Mouse (Mus musculus): Measurements from ENCODE around the gene Madcam1. TPM values are rescaled to one million over a fixed set of nuclear protein-coding genes. Genes with fewer than 3 reads are reported as not detected.

Gene Madcam1
- polyA plus RNA-seq, 1 experiment from 2014 or later: 8.5 TPM

DNA sequence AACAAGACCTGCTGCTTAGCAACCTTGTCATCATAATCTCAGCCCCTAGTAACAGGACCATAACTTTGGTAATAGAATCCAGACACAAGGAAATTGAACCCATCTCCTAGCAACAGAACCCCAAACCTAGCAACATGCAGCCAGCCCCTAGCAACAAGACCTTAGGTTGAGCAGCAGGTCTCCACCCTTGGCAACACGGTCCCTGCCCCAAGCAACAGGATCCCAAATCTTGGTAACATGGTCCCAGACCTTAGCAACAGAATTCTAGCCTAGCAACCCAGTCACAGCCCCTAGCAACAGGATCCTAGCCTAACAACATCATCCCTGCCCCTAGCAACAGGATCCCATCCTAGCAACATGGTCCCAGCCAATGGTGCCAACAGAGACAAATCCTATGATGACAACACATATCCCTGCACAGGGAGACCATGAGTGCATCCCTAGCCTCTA, 9.4 kb upstream of the Madcam1 start:
- Histone ChIP-seq H3K9ac (ENCODE audit: low read depth, low read length) (no peak overlapping the region), H3K4me3 (ENCODE audit: low read depth, low read length) (no peak overlapping the region), H3K27ac (replicated peaks; ENCODE audit: low read depth, low read length) (no peak overlapping the region), H3K9me3 (ENCODE audit: control insufficient read depth, low read length) (no peaks in the 10 kb centered on the region), H3K27me3 (replicated peaks; ENCODE audit: control insufficient read depth, insufficient read depth, low read length) (no peaks in the 10 kb centered on the region), H3K4me1 (ENCODE audit: control insufficient read depth, insufficient read depth, low read length) (no peaks in the 10 kb centered on the region), H3K4me2 (ENCODE audit: low read depth, low read length) (no peak overlapping the region), H3K36me3 (ENCODE audit: control insufficient read depth, insufficient read depth, low read length) (no peaks in the 10 kb centered on the region)
- WGBS: 14% methylated on average over 1 of the region's 1 CpGs
- DNase-seq (ENCODE audit: low spot score): peak; percentile 39
- ATAC-seq (ENCODE audit: low read depth): peak; percentile 85

DNA sequence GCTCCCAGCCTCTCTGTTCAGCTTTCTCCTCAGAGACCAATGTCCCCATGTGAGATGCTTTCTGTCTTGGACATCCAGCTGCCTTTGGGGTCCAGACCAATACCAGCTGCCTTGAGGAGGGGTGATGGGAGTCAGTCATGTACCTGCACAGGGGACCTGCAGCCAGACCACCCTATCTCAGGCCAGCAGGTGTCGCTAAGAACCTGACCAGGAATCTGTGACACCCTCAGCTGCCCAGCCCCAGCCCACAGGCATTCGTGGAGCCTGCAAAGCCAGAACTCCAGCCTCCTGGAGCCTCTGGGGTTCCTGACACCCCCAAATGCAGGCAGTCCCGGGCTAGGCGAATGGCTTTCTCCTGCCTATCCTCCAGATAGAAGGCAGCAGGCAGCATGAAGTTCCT, 5.5 kb upstream of the Madcam1 start:
- H3K9me3 ChIP-seq (ENCODE audit: control insufficient read depth, low read length): no peaks in the 10 kb centered on the region
- H3K4me1 ChIP-seq (ENCODE audit: control insufficient read depth, insufficient read depth, low read length): no peaks in the 10 kb centered on the region
- H3K27me3 ChIP-seq (replicated peaks; ENCODE audit: control insufficient read depth, insufficient read depth, low read length): no peaks in the 10 kb centered on the region
- no peak for ATAC-seq (ENCODE audit: low read depth)
- 14% methylated on average over 4 of the region's 4 CpGs for whole genome bisulfite sequencing
- no peak overlapping the region for H3K27ac ChIP-seq (replicated peaks; ENCODE audit: low read depth, low read length)
- DNase-seq (ENCODE audit: low spot score): no peak
- no peak overlapping the region for H3K4me2 ChIP-seq (ENCODE audit: low read depth, low read length)
- no peak overlapping the region for H3K4me3 ChIP-seq (ENCODE audit: low read depth, low read length)
- H3K36me3 ChIP-seq (ENCODE audit: control insufficient read depth, insufficient read depth, low read length): no peaks in the 10 kb centered on the region
- H3K9ac ChIP-seq (ENCODE audit: low read depth, low read length): no peak overlapping the region

DNA sequence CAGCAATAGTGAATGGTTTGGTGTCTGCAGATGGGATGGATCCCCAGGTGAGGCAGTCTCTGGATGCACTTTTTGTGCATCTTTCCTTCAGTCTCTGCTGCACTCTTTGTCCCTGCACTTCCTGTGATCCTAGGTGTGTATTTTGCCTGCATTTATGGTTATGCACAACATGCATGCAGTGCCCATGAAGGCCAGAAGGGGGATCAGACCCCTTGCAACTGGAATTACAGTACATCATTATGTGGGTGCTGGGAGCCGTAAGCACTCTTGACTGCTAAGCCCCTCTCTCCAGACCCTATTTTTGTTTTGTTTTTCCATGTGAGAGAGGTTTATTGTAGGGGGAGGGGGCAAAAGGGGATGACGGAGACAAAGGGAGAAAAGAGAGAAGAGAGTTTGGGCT, 4.1 kb upstream of the Madcam1 start:
- Histone ChIP-seq H3K9ac (ENCODE audit: low read depth, low read length) (no peak overlapping the region), H3K4me3 (ENCODE audit: low read depth, low read length) (no peak overlapping the region), H3K27ac (replicated peaks; ENCODE audit: low read depth, low read length) (no peak overlapping the region), H3K27me3 (replicated peaks; ENCODE audit: control insufficient read depth, insufficient read depth, low read length) (no peaks in the 10 kb centered on the region), H3K9me3 (ENCODE audit: control insufficient read depth, low read length) (no peaks in the 10 kb centered on the region), H3K4me1 (ENCODE audit: control insufficient read depth, insufficient read depth, low read length) (no peaks in the 10 kb centered on the region), H3K36me3 (ENCODE audit: control insufficient read depth, insufficient read depth, low read length) (no peaks in the 10 kb centered on the region), H3K4me2 (ENCODE audit: low read depth, low read length) (no peak overlapping the region)
- ATAC-seq (ENCODE audit: low read depth) (no peak), DNase-seq (ENCODE audit: low spot score) (no peak)
- 69% methylated on average over 2 of the region's 2 CpGs for WGBS

DNA sequence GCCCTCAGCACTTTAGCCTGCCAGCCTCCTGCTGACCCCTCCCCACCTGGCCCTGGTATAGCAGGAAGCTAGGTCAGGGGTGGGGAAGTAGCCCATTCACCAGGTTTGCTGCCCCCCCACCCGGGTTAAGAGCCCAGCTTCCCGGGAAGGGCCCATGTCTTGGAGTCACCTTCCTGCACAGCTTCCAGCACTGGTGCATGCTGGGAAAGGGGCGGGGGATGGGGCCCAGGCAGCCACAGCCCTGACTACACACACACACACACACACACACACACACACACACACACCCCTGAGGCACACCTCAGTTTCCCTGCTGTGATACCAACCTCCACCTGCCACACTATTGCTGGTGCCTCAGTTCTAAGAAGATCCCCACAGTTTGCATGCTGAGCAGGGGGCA, 2.5 kb upstream of the Madcam1 start:
- Histone ChIP-seq H3K27me3 (replicated peaks; ENCODE audit: control insufficient read depth, insufficient read depth, low read length) (no peaks in the 10 kb centered on the region), H3K9ac (ENCODE audit: low read depth, low read length) (no peak overlapping the region), H3K36me3 (ENCODE audit: control insufficient read depth, insufficient read depth, low read length) (no peaks in the 10 kb centered on the region), H3K27ac (replicated peaks; ENCODE audit: low read depth, low read length) (no peak overlapping the region), H3K9me3 (ENCODE audit: control insufficient read depth, low read length) (no peaks in the 10 kb centered on the region), H3K4me3 (ENCODE audit: low read depth, low read length) (no peak overlapping the region), H3K4me1 (ENCODE audit: control insufficient read depth, insufficient read depth, low read length) (no peaks in the 10 kb centered on the region), H3K4me2 (ENCODE audit: low read depth, low read length) (no peak overlapping the region)
- DNase-seq (ENCODE audit: low spot score) (no peak), ATAC-seq (ENCODE audit: low read depth) (no peak)
- WGBS: 29% methylated on average over 2 of the region's 3 CpGs

DNA sequence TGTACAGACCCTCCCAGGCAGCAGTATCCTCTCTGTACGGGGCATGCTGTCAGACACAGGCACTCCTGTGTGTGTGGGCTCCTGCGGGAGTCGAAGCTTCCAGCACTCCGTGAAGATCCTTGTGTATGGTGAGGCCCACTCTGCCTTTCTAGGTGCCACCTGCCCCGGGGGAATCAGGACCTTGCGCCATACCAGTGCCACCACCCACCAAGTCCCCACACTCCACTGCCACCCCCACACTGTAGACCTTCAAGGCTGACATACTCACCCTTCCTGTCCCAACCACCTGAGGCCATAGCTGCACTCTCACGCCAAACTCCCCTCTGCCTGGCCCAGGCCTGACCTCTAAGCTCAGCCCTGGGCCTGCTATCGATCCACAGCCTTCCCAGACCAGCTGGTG, 692 bp downstream of the Madcam1 start:
- no peak overlapping the region for H3K9ac ChIP-seq (ENCODE audit: low read depth, low read length)
- H3K4me2 ChIP-seq (ENCODE audit: low read depth, low read length): no peak overlapping the region
- H3K27me3 ChIP-seq (replicated peaks; ENCODE audit: control insufficient read depth, insufficient read depth, low read length): no peaks in the 10 kb centered on the region
- no peak for ATAC-seq (ENCODE audit: low read depth)
- no peaks in the 10 kb centered on the region for H3K4me1 ChIP-seq (ENCODE audit: control insufficient read depth, insufficient read depth, low read length)
- H3K4me3 ChIP-seq (ENCODE audit: low read depth, low read length): no peak overlapping the region
- 82% methylated on average over 8 of the region's 8 CpGs for WGBS
- no peaks in the 10 kb centered on the region for H3K36me3 ChIP-seq (ENCODE audit: control insufficient read depth, insufficient read depth, low read length)
- H3K27ac ChIP-seq (replicated peaks; ENCODE audit: low read depth, low read length): no peak overlapping the region
- H3K9me3 ChIP-seq (ENCODE audit: control insufficient read depth, low read length): no peaks in the 10 kb centered on the region
- no peak for DNase-seq (ENCODE audit: low spot score)

DNA sequence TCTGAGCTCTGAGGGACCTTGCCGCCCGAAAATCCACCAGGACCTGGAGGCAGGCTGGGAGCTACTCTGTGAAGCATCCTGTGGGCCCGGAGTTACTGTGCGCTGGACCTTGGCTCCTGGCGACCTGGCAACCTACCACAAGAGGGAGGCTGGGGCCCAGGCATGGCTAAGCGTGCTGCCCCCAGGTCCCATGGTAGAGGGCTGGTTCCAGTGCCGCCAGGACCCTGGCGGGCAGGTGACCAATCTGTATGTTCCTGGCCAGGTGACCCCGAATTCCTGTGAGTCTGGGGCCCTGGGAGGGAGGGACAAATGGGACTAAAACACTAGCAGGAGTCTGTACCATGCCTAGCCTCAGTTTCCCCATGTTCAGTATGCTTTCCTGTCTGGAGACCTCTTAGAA, 2.1 kb downstream of the Madcam1 start:
- H3K4me2 ChIP-seq (ENCODE audit: low read depth, low read length): no peak overlapping the region
- H3K4me3 ChIP-seq (ENCODE audit: low read depth, low read length): no peak overlapping the region
- no peaks in the 10 kb centered on the region for H3K27me3 ChIP-seq (replicated peaks; ENCODE audit: control insufficient read depth, insufficient read depth, low read length)
- DNase-seq (ENCODE audit: low spot score): no peak
- no peaks in the 10 kb centered on the region for H3K36me3 ChIP-seq (ENCODE audit: control insufficient read depth, insufficient read depth, low read length)
- no peak overlapping the region for H3K9ac ChIP-seq (ENCODE audit: low read depth, low read length)
- no peak for ATAC-seq (ENCODE audit: low read depth)
- H3K4me1 ChIP-seq (ENCODE audit: control insufficient read depth, insufficient read depth, low read length): 0 out of 2 replicates have a peak, but pooled peaks cover 4% of the 10 kb centered on the region
- WGBS: 81% methylated on average over 9 of the region's 9 CpGs
- H3K27ac ChIP-seq (replicated peaks; ENCODE audit: low read depth, low read length): no peak overlapping the region
- no peaks in the 10 kb centered on the region for H3K9me3 ChIP-seq (ENCODE audit: control insufficient read depth, low read length)

DNA sequence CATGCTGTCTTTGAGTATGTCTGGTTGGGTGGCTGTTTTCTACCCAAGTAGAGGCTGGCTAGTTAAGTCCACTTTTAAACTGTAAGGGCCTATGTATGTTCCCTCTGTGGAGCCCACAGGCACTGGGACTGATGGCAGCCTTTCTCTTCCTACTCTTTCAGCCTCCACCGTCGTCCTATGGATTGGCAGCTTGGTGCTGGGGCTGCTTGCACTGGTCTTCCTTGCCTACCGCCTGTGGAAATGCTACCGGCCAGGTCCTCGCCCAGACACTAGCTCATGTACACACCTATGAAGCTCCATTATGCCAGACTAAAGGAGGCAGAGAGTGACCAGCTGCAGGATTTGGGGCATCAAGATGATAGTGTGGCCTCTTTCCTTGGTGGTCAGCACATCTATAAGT, 3.7 kb downstream of the Madcam1 start:
- Histone ChIP-seq H3K4me2 (ENCODE audit: low read depth, low read length) (no peak overlapping the region), H3K9me3 (ENCODE audit: control insufficient read depth, low read length) (no peaks in the 10 kb centered on the region), H3K4me3 (ENCODE audit: low read depth, low read length) (no peak overlapping the region), H3K36me3 (ENCODE audit: control insufficient read depth, insufficient read depth, low read length) (no peaks in the 10 kb centered on the region), H3K27me3 (replicated peaks; ENCODE audit: control insufficient read depth, insufficient read depth, low read length) (no peaks in the 10 kb centered on the region), H3K4me1 (ENCODE audit: control insufficient read depth, insufficient read depth, low read length) (0 out of 2 replicates have a peak, but pooled peaks cover 4% of the 10 kb centered on the region), H3K9ac (ENCODE audit: low read depth, low read length) (no peak overlapping the region), H3K27ac (replicated peaks; ENCODE audit: low read depth, low read length) (no peak overlapping the region)
- WGBS: 86% methylated on average over 5 of the region's 5 CpGs
- ATAC-seq (ENCODE audit: low read depth) (no peak), DNase-seq (ENCODE audit: low spot score) (no peak)

DNA sequence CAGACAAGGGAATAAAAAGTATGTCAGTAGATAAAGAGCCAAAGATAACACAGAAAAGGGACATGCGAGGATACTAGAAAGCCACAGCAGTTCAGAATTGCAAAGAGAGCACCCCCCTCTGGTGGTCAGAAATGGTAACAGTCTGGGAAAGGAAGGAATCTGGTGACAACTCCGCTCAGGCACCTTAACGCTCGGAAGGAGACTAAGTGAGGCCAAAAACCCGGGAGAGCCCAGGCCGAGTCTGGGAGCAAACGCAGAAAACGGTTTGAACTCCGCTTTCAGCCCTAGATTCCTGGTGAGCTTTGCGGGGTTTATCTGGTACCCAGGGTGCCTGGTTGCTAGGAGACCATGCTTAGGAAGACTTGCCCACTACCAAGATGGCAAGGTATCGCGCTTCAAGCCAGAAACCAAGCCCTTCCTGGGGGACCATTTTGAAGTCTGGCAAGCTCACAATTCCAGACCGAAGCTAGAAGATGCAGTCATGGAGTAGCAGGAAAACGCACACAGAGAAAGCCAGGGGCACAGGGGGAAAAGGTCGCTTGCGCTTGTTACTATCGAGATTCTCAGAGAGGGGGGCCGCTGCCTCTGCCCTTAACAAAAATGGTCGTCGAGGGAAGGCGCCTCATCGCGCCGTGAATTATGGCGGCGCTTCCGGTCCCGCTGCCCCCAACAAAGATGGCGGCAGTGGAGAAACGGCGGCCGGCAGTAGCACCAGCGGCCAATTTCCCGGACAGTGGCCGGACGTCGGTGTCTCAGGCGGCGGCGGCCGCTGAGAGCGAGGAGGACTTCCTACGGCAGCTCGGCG, 4.6 kb downstream of the Madcam1 start, which contains the start of gene Tpgs1:
Gene Tpgs1 (plus strand): TSS at position 599 of the 805 bp plus-strand sequence.
- peak within 1 kb of the TSS; percentile 81 for H3K4me2 ChIP-seq (ENCODE audit: low read depth, low read length)
- no peaks in the 10 kb centered on the region for H3K36me3 ChIP-seq (ENCODE audit: control insufficient read depth, insufficient read depth, low read length)
- ATAC-seq (ENCODE audit: low read depth): peak; percentile 85
- H3K9me3 ChIP-seq (ENCODE audit: control insufficient read depth, low read length): no peaks in the 10 kb centered on the region
- H3K4me3 ChIP-seq (ENCODE audit: low read depth, low read length): peak within 1 kb of the TSS; percentile 93
- H3K4me1 ChIP-seq (ENCODE audit: control insufficient read depth, insufficient read depth, low read length): 0 out of 2 replicates have a peak, but pooled peaks cover 4% of the 10 kb centered on the region
- DNase-seq (ENCODE audit: low spot score): peak; percentile 95
- no peaks in the 10 kb centered on the region for H3K27me3 ChIP-seq (replicated peaks; ENCODE audit: control insufficient read depth, insufficient read depth, low read length)
- peak within 1 kb of the TSS; percentile 88 for H3K9ac ChIP-seq (ENCODE audit: low read depth, low read length)
- WGBS: 0% methylated on average over 32 of the region's 45 CpGs
- H3K27ac ChIP-seq (replicated peaks; ENCODE audit: low read depth, low read length): peak within 1 kb of the TSS; percentile 92
